Mouse (Mus musculus) liver, embryonic 16.5 days (tissue): ENCODE data around the gene Adck1. TPM values are rescaled to one million over a fixed set of nuclear protein-coding genes. Genes with fewer than 3 reads are reported as not detected.

ENCODE experiments used
- ATAC-seq: fragments of 200-750 bp; cut with Nextera tagmentation; 2 replicates; pipeline ENCODE4 v1.8.0; 2017; ENCODE audit warnings: low read depth, mild to moderate bottlenecking, moderate number of reproducible peaks, moderate library complexity
- H3K27ac ChIP-seq: fragments of 300-500 bp; sonication (generic); 2 replicates; pipeline ENCODE4 v1.5.1; 2014; ENCODE audit warnings: mild to moderate bottlenecking, low read length
- H3K27me3 ChIP-seq: fragments of 300-500 bp; sonication (generic); 2 replicates; pipeline ENCODE4 v1.6.1; 2014; ENCODE audit warnings: low read depth, low read length, mixed read lengths; ENCODE audit not compliant: control insufficient read depth, insufficient read depth
- H3K36me3 ChIP-seq: fragments of 300-500 bp; sonication (generic); 2 replicates; pipeline ENCODE4 v1.6.1; 2014; ENCODE audit warnings: mild to moderate bottlenecking; ENCODE audit not compliant: control insufficient read depth, insufficient read depth
- H3K4me1 ChIP-seq: fragments of 300-500 bp; sonication (generic); 2 replicates; pipeline ENCODE4 v1.6.1; 2014; ENCODE audit warnings: low read depth, low read length, mixed read lengths; ENCODE audit not compliant: control insufficient read depth
- H3K4me2 ChIP-seq: fragments of 300-500 bp; sonication (generic); 2 replicates; pipeline ENCODE4 v1.6.1; 2014; ENCODE audit warnings: low read depth, low read length, mixed read lengths
- H3K4me3 ChIP-seq: fragments of 300-500 bp; sonication (generic); 2 replicates; pipeline ENCODE4 v1.5.1; 2014; ENCODE audit warnings: low read depth, mild to moderate bottlenecking, low read length
- H3K9ac ChIP-seq: fragments of 300-500 bp; sonication (generic); 2 replicates; pipeline ENCODE4 v1.6.1; 2014; ENCODE audit warnings: low read depth, low read length
- H3K9me3 ChIP-seq: fragments of 300-500 bp; sonication (generic); replicated peaks from 2 replicates; pipeline ENCODE4 v1.6.1; 2016; ENCODE audit warnings: low read length; ENCODE audit not compliant: control insufficient read depth
- WGBS: fragments of 180-500 bp; shearing (Covaris S2); extraction: QIAGEN DNeasy Blood & Tissue Kit; methylation state at CpG from one replicate; pipeline ENCODE4 v1.1.7; 2014; ENCODE audit not compliant: insufficient replicate concordance; 5-methylcytosine and 5-hydroxymethylcytosine counted together
- polyA plus RNA-seq: library from polyadenylated mRNA; unstranded; fragments of >200 nt; fragmentation: Nextera tagmentation; extraction: Ambion mirVana; gene quantifications from 2 replicates; pipeline ENCODE4 v1.2.1, GENCODE M21; 2015

The Adck1 gene
- polyA plus RNA-seq, 1 experiment from 2014 or later = 5.7 TPM

DNA sequence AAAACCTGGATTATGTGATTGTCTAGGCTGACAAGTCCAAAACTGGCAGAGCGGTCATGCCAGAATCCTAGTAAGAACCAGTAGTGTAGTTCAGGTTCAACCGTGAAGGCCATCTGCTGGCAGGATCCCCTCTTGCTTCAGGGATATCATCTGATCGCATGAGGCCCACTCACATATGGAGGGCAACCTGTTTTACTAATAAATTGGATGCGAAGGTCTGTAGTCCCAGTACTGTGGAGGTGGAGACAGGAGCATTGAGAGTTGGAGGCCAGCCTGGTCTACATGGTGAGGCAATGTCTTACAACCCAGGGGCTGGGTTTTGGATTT, 47.6 kb downstream of the Adck1 start:
- no peaks in the 10 kb centered on the region for H3K9me3 ChIP-seq
- H3K27me3 ChIP-seq = no peaks in the 10 kb centered on the region
- no peaks in the 10 kb centered on the region for H3K36me3 ChIP-seq
- H3K4me3 ChIP-seq = no peak overlapping the region
- no peak overlapping the region for H3K27ac ChIP-seq
- WGBS = 70% methylated on average over 4 of the region's 4 CpGs
- no peak overlapping the region for H3K9ac ChIP-seq
- ATAC-seq = no peak
- no peaks in the 10 kb centered on the region for H3K4me1 ChIP-seq
- H3K4me2 ChIP-seq = no peak overlapping the region

DNA sequence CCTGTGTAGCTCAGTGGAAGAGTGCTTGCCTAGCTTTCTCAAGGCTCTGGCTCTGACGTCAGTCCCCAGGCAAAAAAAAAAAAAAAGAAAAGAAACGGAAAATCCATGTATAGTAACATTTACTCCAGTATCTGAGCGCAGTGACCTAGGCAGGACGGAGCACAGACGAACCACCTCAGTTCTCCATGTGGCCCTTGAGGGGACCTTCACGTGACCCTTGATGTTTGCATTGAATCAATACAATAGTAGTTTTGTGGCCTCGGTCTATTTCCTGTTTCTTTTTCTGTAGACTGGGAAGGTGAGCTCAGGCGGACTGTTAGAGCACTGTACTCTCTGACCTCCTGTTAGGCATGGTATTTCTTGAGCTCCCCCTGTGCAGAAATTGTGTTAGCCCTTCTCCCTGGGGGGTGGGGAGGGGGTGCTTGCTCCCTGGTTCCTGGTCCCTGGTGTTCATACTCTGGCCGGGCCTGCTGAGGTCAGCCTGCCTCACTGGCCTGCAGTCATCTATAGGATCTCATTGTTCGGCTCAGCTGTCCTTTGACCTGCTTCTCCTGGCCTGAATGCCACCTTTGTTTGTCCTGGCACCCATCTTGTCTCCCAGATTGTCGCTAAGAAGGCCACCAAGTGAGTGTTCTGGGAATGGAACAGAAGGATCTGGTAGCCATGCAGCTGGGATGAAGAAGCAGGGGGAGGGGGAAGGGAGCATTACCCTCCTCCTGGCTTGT, 48.1 kb downstream of the Adck1 start:
- H3K9me3 ChIP-seq = no peaks in the 10 kb centered on the region
- 43% methylated on average over 11 of the region's 11 CpGs for WGBS
- H3K4me1 ChIP-seq = no peaks in the 10 kb centered on the region
- H3K36me3 ChIP-seq = no peaks in the 10 kb centered on the region
- H3K4me3 ChIP-seq = no peak overlapping the region
- ATAC-seq = 0 out of 2 replicates have a peak, but pooled peaks have one; percentile 19
- H3K9ac ChIP-seq = no peak overlapping the region
- H3K27ac ChIP-seq = no peak overlapping the region
- H3K4me2 ChIP-seq = no peak overlapping the region
- no peaks in the 10 kb centered on the region for H3K27me3 ChIP-seq

- no peaks in the 10 kb centered on the region for H3K9me3 ChIP-seq
- no peak overlapping the region for H3K4me3 ChIP-seq
- H3K9ac ChIP-seq = no peak overlapping the region
- WGBS = 77% methylated on average over 1 of the region's 1 CpGs
- ATAC-seq = no peak
- no peaks in the 10 kb centered on the region for H3K4me1 ChIP-seq
- no peak overlapping the region for H3K4me2 ChIP-seq
- no peaks in the 10 kb centered on the region for H3K27me3 ChIP-seq
- H3K36me3 ChIP-seq = no peaks in the 10 kb centered on the region
- no peak overlapping the region for H3K27ac ChIP-seq
These were observed 52.9 kb downstream of the Adck1 start for GRCm38 (mm10) chr12:88413239-88413638.

DNA sequence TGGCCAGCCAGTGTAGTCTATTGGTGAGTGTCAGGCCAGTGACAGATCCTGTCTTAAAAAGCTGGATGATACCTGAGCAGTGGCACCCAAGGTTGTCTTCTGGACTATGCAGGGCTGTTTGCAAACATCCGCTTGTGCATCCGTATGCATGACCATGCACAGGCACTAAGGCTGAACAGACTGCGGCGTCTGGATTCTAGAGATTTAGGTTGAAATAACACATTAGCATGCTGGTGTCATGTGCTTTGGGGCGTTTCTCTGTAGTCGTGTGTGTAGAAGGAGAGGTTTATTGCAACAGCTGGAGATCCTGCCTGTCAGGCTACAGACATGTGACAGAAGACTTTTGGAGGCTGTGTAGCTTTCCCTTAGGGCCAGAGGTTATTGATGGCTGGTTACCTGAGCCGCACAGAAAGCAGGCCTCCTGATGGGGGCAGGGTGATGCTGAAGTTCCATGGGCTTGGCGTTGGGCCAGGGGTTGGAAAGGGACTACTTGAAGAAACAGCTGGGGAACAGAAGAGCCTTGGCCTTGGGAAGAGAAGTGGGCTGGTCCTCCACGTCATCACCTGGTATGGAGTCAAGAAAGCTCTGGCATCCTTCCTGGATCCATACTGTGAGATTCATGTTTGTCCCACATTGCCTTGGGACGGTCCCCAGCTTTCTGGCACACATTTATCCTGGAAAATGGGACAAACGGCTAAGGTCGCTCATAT, 59.7 kb downstream of the Adck1 start:
- Histone ChIP-seq H3K4me3 (no peak overlapping the region), H3K4me1 (no peaks in the 10 kb centered on the region), H3K4me2 (no peak overlapping the region), H3K27me3 (no peaks in the 10 kb centered on the region), H3K9me3 (no peaks in the 10 kb centered on the region), H3K9ac (no peak overlapping the region), H3K27ac (no peak overlapping the region), H3K36me3 (no peaks in the 10 kb centered on the region)
- 65% methylated on average over 12 of the region's 12 CpGs for WGBS
- ATAC-seq = no peak

DNA sequence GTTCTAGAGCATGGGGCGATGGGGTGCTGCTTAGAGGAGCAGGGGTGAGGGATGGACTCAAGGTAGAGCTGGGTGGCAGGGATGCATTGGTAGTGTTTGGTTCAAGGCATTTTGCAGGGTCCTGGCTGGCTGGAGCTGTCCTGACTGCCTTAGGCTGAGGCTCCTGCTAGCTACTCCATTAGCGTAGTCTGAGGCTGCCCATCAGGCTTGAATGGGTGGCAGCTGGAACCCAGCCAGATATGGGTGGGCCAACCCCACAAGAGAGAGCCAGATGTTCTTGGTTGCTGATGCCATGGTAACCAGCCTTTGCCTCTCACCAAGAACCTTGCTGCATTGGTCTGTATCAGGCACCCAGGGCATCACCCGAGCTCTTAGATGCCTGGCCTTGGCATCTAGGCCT, 66.6 kb downstream of the Adck1 start:
- ATAC-seq = no peak
- no peak overlapping the region for H3K9ac ChIP-seq
- no peaks in the 10 kb centered on the region for H3K36me3 ChIP-seq
- no peak overlapping the region for H3K4me3 ChIP-seq
- H3K27ac ChIP-seq = no peak overlapping the region
- no peaks in the 10 kb centered on the region for H3K9me3 ChIP-seq
- H3K27me3 ChIP-seq = no peaks in the 10 kb centered on the region
- H3K4me1 ChIP-seq = no peaks in the 10 kb centered on the region; the same call in 1 of the 2 replicates
- H3K4me2 ChIP-seq = no peak overlapping the region
- 69% methylated on average over 3 of the region's 3 CpGs for WGBS

- Histone ChIP-seq H3K4me3 (no peak overlapping the region), H3K27ac (no peak overlapping the region), H3K36me3 (no peaks in the 10 kb centered on the region), H3K27me3 (no peaks in the 10 kb centered on the region), H3K4me2 (no peak overlapping the region), H3K9ac (no peak overlapping the region), H3K9me3 (no peaks in the 10 kb centered on the region), H3K4me1 (no peaks in the 10 kb centered on the region; the same call in 1 of the 2 replicates)
- ATAC-seq = peak; percentile 44
- WGBS = 17% methylated on average over 2 of the region's 2 CpGs
These were observed 68.4 kb downstream of the Adck1 start for GRCm38 (mm10) chr12:88428735-88429134.

- 46% methylated on average over 4 of the region's 4 CpGs for WGBS
- ATAC-seq = no peak
- H3K4me1 ChIP-seq = no peaks in the 10 kb centered on the region; the same call in 1 of the 2 replicates
- H3K9me3 ChIP-seq = no peaks in the 10 kb centered on the region
- H3K27ac ChIP-seq = no peak overlapping the region
- no peaks in the 10 kb centered on the region for H3K27me3 ChIP-seq
- H3K4me3 ChIP-seq = no peak overlapping the region
- no peaks in the 10 kb centered on the region for H3K36me3 ChIP-seq
- H3K4me2 ChIP-seq = no peak overlapping the region
- no peak overlapping the region for H3K9ac ChIP-seq
These were observed 71.9 kb downstream of the Adck1 start for GRCm38 (mm10) chr12:88432277-88432676.

GRCm38 (mm10) chr12:88433171-88433570, 72.8 kb downstream of the Adck1 start:
- H3K36me3 ChIP-seq = no peaks in the 10 kb centered on the region
- no peaks in the 10 kb centered on the region for H3K9me3 ChIP-seq
- WGBS = 70% methylated on average over 7 of the region's 7 CpGs
- no peak for ATAC-seq
- H3K4me2 ChIP-seq = no peak overlapping the region
- no peak overlapping the region for H3K27ac ChIP-seq
- no peaks in the 10 kb centered on the region for H3K27me3 ChIP-seq
- H3K4me1 ChIP-seq = no peaks in the 10 kb centered on the region; the same call in 1 of the 2 replicates
- no peak overlapping the region for H3K4me3 ChIP-seq
- no peak overlapping the region for H3K9ac ChIP-seq

DNA sequence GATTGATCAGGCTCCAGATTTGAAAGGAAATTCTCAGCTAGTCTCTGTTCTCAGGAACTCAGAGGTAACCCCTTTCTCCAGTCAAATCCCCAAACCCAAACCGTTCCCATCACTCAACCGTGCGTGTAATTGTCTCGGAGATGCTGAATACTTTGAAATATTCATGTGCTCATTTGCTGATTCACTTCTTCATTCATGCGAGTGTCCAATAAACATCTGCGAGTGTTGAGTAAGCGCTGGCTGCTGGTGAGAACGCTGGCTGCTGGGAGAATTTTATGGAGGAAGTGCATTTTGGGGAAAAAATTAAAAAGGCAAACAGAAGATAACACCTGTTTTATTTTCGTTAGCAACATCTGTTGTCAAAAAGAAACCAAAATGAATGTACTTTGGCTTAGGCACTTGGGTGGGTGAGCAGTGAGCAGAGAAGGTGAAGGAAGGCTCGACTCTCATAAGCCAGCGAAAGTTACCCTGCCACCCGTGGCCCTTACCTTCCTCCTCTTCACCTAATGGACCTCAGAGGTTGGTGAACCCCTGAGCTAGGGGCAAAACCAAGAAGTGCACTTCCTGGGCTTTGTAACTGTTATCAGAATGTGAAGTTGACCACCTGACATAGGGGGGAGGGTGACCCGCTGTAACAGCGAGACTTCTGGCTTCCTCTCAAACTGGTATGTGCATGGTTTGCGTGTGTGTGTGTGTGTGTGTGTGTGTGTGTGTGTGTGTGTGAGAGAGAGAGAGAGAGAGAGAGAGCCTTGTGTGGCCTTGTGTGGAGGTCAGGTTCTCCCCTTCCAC, 76.8 kb downstream of the Adck1 start:
- no peaks in the 10 kb centered on the region for H3K27me3 ChIP-seq
- no peak overlapping the region for H3K4me2 ChIP-seq
- no peak overlapping the region for H3K9ac ChIP-seq
- no peak overlapping the region for H3K4me3 ChIP-seq
- H3K9me3 ChIP-seq = no peaks in the 10 kb centered on the region
- no peaks in the 10 kb centered on the region for H3K4me1 ChIP-seq
- ATAC-seq = no peak
- H3K36me3 ChIP-seq = no peaks in the 10 kb centered on the region
- H3K27ac ChIP-seq = no peak overlapping the region
- WGBS = 51% methylated on average over 15 of the region's 15 CpGs
